Mouse (Mus musculus): Measurements from ENCODE around the gene Shroom3. TPM values are rescaled to one million over a fixed set of nuclear protein-coding genes. Genes with fewer than 3 reads are reported as not detected.

The Shroom3 gene
- polyA plus RNA-seq, 1 experiment from 2014 or later = not detected

Other genes with a start within 250 kb of the Shroom3 start
- gene Nup54, start 248.2 kb upstream of the Shroom3 start, polyA plus RNA-seq (2018) = 13.2 to 22.7 TPM (median 15.8 TPM) in 3 replicates
- 93.3 to 161 TPM (median 147 TPM) in 3 replicates for gene Scarb2, start 176.6 kb upstream of the Shroom3 start, polyA plus RNA-seq (2018)
- not detected in 3 replicates for gene Fam47e, start 128.4 kb upstream of the Shroom3 start, polyA plus RNA-seq (2018)
- gene Stbd1, start 80.4 kb upstream of the Shroom3 start, polyA plus RNA-seq (2018) = 0.32 to 0.77 TPM (median 0.46 TPM) in 3 replicates
- gene Ccdc158, start 8.2 kb upstream of the Shroom3 start, polyA plus RNA-seq (2018) = not detected in 3 replicates

All from macrophage (primary cell).